8 mouse cellular contexts compared by ENCODE assay signal in the genomic region with DNA sequence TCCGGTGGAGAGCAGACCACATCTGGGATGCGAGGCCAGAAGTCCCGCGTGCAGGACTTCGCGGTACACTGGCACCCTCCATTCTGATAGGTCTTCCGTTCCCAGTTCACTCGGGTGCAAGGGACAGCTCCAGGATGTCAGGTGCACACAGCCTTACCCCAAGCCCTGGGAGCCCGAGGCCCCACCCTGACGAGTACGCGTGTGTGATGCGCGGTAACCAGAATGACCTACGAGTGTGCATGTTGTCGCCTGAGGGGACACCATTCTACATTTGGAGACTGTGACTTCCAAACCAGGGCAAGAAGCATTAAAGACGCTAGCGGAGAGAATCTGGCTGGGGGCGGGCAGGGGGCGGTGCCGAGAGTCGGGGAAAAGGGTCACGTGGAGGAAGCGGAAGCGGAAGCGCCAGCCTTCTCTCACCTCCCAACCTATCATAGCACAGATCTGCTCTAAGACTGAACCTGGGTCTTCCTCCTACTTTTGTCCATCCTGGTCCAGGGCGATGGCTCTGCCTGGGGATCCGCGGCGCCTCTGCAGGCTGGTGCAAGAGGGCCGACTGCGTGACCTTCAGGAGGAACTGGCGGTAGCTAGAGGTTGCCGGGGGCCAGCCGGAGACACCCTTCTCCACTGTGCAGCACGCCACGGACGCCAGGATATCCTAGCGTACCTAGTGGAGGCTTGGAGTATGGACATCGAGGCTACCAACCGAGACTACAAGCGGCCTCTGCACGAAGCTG. TPM values are rescaled to one million over a fixed set of nuclear protein-coding genes. Genes with fewer than 3 reads are reported as not detected.
DNase-seq lines count a peak whose midpoint lies in the region; ATAC-seq lines count a peak whose summit lies in the region.

No protein-coding gene starts in this region.

- H3K36me3 ChIP-seq in heart, embryonic 10.5 days = peaks cover 36% of the 10 kb centered on the region
- peaks cover 37% of the 10 kb centered on the region for H3K36me3 ChIP-seq in kidney, embryonic 15.5 days

- peak overlapping the region; percentile 94 for H3K4me2 ChIP-seq in kidney, embryonic 15.5 days

- DNase-seq in B cell, adult 2 months = peak; percentile 88 to 91
- peak; percentile 98 for DNase-seq in brain, adult 2 months (ENCODE audit: low read depth, low spot score)
- DNase-seq in heart, embryonic 10.5 days (ENCODE audit: low spot score) = peak; percentile 96
- peak; percentile 90 for DNase-seq in liver
- DNase-seq in spleen, postnatal 4 days (ENCODE audit: low spot score in 2 of 2) = peak; percentile 82 to 90

- H3K27me3 ChIP-seq in heart, embryonic 10.5 days (ENCODE audit: insufficient read depth, poor library complexity, severe bottlenecking) = no peaks in the 10 kb centered on the region
- no peaks in the 10 kb centered on the region for H3K27me3 ChIP-seq in kidney, embryonic 15.5 days

- under 1% methylated on average over 43 of the region's 43 CpGs for WGBS in heart, embryonic 10.5 days
- WGBS in kidney, embryonic 15.5 days = under 1% methylated on average over 43 of the region's 43 CpGs

- peak overlapping the region; percentile 80 for H3K9ac ChIP-seq in kidney, embryonic 15.5 days

- peaks cover 22% of the 10 kb centered on the region for H3K4me1 ChIP-seq in heart, embryonic 10.5 days
- H3K4me1 ChIP-seq in kidney, embryonic 15.5 days = peaks cover 34% of the 10 kb centered on the region

- peak overlapping the region; percentile 88 for H3K4me3 ChIP-seq in heart, embryonic 10.5 days
- H3K4me3 ChIP-seq in kidney, embryonic 15.5 days (replicated peaks) = peak overlapping the region; percentile 91

- peak; percentile 88 for ATAC-seq in erythroblast, adult 5-6 weeks (replicated peaks; ENCODE audit: low FRiP score, poor library complexity, severe bottlenecking)
- peak; percentile 89 for ATAC-seq in kidney, embryonic 15.5 days (replicated peaks; ENCODE audit: low FRiP score)
- ATAC-seq in monocyte, adult 5-6 weeks (replicated peaks; ENCODE audit: insufficient number of reproducible peaks, low FRiP score, low TSS enrichment, poor library complexity, severe bottlenecking) = peak; percentile 80

- peak overlapping the region; percentile 96 for H3K27ac ChIP-seq in heart, embryonic 10.5 days
- peak overlapping the region; percentile 99 for H3K27ac ChIP-seq in kidney, embryonic 15.5 days

- H3K9me3 ChIP-seq in heart, embryonic 10.5 days = no peaks in the 10 kb centered on the region
- no peaks in the 10 kb centered on the region for H3K9me3 ChIP-seq in kidney, embryonic 15.5 days (replicated peaks)

RNA-seq across cellular contexts. Expression of a gene that starts 0.6 kb away (rescaled TPM):
- total RNA-seq in erythroblast, adult 5-6 weeks (2015; ENCODE audit: low replicate concordance) = 5.4 and 5.9 TPM in 2 replicates
- 5.3 and 6.4 TPM in 2 replicates for total RNA-seq in erythroblast, adult 5-6 weeks (2017; ENCODE audit: low replicate concordance)
- polyA plus RNA-seq in heart, embryonic 10.5 days (2016; fragmentation: Nextera tagmentation; extraction: Ambion mirVana) = 37.9 and 38.5 TPM in 2 replicates
- 49.8 and 52.1 TPM in 2 replicates for polyA plus RNA-seq in kidney, embryonic 15.5 days (2015; fragmentation: Nextera tagmentation; extraction: Ambion mirVana)
- total RNA-seq in monocyte, adult 5-6 weeks (2017) = 51.1 to 79.0 TPM (median 51.8 TPM) in 3 replicates

RNA-seq across cellular contexts. Expression of a gene that starts 0.9 kb away (rescaled TPM):
- total RNA-seq in erythroblast, adult 5-6 weeks (2015; ENCODE audit: low replicate concordance) = 14.6 and 23.2 TPM in 2 replicates
- 14.8 and 38.5 TPM in 2 replicates for total RNA-seq in erythroblast, adult 5-6 weeks (2017; ENCODE audit: low replicate concordance)
- polyA plus RNA-seq in heart, embryonic 10.5 days (2016; fragmentation: Nextera tagmentation; extraction: Ambion mirVana) = 102 and 127 TPM in 2 replicates
- 127 and 130 TPM in 2 replicates for polyA plus RNA-seq in kidney, embryonic 15.5 days (2015; fragmentation: Nextera tagmentation; extraction: Ambion mirVana)
- 90.9 to 110 TPM (median 101 TPM) in 3 replicates for total RNA-seq in monocyte, adult 5-6 weeks (2017)

Comparison
In these comparisons a context has a peak if more than half of its experiments do, and no peak if none do; other contexts are left out.
1. Peak in every context shown above with its lines: DNase-seq, ATAC-seq, H3K4me3 ChIP-seq and H3K27ac ChIP-seq.